Mouse (Mus musculus): ENCODE results near the gene Slc25a21. TPM values are rescaled to one million over a fixed set of nuclear protein-coding genes. Genes with fewer than 3 reads are reported as not detected.

The Slc25a21 gene
- total RNA-seq, 2 experiments from 2014 or later: 33.4 to 33.8 TPM

DNA sequence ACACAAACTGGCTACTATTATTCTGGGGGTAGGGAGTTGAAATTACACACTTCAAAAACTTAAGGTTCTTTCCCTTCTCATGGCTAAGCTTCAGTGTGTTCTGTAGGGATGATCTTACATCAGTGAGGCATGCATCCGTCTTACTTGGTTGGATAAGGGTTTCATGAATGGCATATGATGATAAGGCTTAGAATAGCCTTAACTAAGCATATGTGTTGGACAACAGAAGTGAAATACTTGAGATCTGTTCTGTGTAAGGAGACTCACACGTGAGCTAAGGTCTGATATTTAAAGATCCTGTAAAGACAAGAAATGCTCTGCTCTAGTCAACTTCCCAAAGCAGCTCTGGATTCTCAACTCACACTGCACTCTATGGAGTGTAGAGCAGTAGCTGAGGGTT, 11.1 kb downstream of the Slc25a21 start:
- peak; percentile 40; the same call in 1 of the 2 replicates for ATAC-seq (replicated peaks; ENCODE audit: low FRiP score, poor library complexity, severe bottlenecking)

DNA sequence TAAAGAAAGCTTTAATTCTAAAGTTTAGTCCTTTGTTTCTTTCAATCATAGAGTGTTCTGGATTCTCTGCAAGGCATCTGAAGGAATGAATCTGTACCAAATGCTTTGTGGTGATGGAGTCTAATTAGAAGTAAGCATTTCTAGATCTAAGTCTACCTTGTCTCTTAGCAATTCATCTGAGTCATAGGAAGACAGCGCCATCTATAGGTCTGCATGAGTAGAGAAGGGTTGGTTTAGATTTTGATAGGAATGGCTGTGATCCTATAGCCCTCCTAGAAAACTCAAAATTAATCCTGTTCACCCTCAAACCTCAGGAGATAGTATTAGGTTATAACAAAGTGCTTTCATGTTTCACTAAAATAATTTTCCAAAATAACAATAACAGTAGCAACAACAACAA, 11.8 kb downstream of the Slc25a21 start:
- peak; percentile 84 for ATAC-seq (replicated peaks; ENCODE audit: low FRiP score, poor library complexity, severe bottlenecking)

DNA sequence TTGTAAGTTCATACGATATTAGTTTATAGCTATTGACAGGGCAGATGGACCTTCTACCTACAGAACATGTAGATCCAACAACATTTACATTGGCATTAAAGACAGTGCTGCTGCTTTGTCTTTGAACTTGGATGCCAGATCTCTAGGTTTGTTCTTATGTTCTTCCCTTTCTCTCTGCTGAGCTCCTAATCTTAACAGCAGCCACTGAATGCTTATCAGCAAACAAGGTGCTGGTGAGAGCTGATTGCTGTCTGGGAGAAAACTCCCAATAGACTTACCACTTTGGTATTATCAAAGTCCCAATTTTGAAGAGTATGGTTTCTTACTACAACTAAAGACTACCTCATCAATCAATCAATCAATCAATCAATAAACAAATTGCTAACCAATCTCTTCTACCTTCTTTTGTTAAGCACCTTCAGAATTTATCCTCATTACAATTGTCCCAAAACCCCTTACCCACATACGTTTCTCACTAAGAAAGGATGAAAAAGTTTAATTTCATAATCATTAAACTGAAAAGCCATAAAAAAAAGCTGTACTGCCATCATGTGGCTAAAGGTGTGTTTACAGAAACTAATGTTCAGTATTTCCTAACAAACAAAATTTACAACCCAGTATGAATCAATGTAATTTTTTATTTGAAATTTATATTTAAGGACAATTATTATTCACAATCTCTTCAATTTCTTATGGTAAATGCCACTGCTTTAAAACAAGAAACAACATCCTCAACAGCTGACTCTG, 12.7 kb downstream of the Slc25a21 start:
- ATAC-seq (replicated peaks; ENCODE audit: low FRiP score, poor library complexity, severe bottlenecking): peak; percentile 66

DNA sequence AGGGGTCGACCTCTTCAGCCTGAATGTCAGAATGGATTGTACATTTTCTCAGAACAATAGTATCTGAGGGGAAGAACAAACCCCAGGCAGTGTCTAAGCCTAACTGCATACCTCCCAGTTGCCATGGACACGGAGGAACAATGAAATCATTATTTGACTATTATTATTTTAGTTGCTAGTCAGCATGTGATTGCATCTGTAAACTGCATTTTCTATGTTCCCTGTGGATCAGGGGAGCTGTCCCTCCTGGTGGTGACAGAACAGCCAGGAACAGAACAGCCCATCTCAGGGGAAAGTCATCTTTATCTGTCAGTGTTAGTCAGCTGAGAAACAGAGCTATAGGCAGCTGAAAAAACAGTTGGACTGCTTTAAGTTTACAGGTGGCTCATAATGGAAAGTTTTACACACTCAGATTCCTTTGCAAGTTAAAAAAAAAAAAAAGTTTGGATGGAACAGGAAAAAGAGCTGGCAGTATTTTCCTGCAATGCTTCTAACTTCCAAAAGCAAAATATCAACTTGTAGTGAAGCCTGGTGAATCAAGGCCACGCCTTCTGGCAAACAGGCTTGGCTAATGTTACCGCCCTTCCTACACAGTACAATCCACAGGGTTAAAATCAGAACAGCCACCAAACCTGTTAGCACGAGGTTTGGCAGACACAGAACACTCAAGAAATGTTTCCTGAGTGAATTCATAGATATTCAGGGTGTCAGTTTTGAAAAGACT, 17.6 kb downstream of the Slc25a21 start:
- ATAC-seq (replicated peaks; ENCODE audit: low FRiP score, poor library complexity, severe bottlenecking): 0 out of 2 replicates have a peak, but pooled peaks have one; percentile 62

DNA sequence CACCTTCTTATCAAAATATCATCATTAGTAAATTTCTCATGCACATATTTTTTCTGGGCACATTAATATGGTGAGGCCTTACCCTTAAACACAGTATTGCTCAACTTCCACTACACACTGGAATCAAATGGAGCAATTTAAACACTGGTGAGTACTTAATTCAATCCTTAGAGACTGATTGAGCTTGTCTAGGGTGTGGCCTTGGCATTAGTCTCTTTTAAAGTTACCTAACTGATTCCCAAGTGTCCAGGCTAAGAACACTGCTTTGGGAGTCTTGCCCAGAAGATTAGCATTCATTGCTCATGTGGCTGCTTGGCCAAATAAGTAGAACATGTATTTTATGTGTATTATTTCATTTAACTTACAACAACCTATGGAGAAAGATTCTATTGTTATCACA, 18.5 kb downstream of the Slc25a21 start:
- ATAC-seq (replicated peaks; ENCODE audit: low FRiP score, poor library complexity, severe bottlenecking): no peak

DNA sequence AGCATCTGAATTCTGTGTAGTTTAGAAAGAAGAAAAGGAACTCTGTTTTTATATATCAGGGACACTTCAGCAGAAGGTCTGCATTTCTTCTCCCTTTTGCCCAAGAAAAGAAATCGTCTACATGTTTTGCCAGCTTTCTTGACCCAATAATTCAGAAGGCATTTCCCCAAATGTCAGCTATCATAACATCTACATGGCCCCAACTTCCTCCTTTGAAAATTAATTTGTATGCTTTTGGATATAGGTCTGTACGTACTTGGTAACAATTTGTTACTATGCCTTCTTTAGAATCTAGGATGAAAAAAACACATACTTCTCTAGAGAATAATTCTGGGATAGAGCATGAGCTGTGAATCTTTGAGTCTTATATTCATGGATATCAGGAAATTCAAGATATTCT, 34.0 kb downstream of the Slc25a21 start:
- no peak for ATAC-seq (replicated peaks; ENCODE audit: low FRiP score, poor library complexity, severe bottlenecking)

DNA sequence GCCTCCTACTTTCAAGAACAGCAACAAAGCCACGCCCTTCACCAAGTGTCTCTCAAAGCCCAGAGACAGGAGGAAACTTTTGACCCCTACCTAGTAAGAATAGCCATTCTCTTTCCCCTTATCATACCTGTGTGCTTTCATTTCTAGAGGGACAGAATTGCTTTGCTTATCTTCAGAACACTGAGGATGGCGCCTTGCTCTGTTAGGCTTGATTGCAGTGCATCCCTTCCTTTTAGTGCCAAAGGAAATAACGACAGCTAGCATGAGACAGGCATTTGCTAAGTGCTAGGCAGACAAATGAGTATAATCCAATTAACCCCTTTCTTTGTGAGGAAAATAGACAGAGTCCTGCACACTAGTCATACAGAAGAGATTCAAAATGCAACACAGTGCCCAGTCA, 34.4 kb downstream of the Slc25a21 start:
- no peak for ATAC-seq (replicated peaks; ENCODE audit: low FRiP score, poor library complexity, severe bottlenecking)

DNA sequence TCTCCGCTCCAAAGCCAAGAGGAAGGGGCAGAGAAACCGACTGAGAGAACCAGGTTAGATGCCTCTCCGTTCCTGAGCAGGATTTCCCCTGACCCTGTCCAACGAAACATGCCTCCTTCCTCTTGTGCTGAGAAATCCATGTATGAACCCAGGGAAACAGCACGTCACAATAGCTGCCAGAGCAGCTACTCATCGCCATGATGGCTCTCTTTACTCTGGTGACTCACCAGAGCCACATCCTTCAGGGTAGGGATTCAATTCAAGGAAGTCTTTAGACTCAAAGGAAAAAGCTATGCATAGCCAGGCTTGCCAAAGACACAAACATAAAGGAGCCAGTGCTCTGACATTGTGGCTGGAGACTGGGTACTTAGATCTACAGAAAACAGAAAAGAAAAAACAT, 37.4 kb downstream of the Slc25a21 start:
- no peak for ATAC-seq (replicated peaks; ENCODE audit: low FRiP score, poor library complexity, severe bottlenecking)

DNA sequence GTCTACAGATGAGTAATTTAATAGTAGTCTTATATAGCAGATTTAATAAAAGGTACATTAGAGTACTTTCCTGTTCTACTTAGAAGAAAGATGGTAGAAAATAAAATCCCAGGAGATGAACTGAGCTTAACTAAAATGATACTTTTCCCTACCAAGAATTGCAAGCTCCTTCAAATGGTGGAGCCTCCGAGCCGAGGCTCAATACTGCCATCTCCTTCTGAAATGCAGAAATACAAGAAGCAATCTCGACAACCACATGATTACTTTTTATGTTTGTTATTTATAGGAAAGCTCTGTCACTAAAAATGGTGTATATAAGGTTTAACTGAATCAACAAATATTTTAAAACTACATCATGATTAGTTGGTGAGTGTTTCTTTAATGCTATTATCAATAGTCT, 39.0 kb downstream of the Slc25a21 start:
- ATAC-seq (replicated peaks; ENCODE audit: low FRiP score, poor library complexity, severe bottlenecking): no peak

DNA sequence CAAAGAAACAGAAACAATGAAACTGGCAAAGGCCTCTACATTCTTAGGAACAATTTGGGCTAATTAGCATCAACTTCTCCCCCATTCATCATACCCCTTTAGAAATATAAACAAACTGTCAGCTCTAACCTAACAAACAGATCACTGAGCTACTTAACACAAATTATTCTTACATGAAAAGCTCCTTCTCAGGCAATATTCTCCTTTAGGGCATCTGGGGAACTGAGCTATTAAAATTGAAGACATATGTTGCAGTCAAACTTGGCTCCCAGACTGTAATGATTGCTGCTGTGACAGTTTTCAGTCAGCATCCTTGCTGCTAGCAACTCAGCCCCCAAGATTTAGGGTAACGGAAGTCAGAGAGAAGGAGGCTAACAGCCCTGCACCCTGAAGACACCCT, 58.3 kb downstream of the Slc25a21 start:
- ATAC-seq (replicated peaks; ENCODE audit: low FRiP score, poor library complexity, severe bottlenecking): no peak

DNA sequence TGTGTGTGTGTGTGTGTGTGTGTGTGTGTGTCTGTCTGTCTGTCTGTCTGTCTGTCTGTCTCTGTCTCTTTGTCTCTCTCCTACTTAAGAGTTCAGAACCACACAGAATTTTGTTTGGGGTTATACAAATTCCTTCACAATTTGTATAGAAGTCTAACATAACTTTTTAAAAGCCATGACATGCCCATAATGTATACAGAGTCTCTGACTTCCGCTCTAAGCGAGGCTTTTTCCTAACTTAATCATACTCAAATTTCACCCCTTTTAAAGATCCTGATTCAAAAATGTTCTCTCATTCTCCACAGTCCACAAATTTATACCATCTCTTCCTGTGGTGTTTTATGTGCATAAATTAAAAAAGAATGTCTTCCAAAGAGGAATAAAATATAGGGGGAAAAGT, 59.5 kb downstream of the Slc25a21 start:
- ATAC-seq (replicated peaks; ENCODE audit: low FRiP score, poor library complexity, severe bottlenecking): no peak

DNA sequence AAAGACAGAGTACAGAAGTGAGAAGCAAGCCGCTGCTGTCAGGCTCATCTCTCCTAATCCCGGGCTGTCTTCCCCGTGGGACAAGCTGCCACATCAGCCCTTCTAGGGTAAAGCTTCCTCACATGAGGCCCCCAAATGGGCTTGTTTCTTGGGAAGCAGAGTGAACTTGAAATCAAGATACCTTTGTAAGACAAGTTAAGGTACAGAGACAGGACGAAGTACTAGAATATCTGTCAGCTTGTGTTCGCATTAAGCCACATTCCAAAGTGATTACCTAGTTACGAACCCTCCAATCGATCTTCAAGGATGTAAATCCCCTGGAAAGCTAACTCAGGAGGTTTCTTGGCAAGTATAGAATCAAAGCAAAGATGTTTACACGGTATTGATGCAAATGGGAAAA, 78.7 kb downstream of the Slc25a21 start:
- ATAC-seq (replicated peaks; ENCODE audit: low FRiP score, poor library complexity, severe bottlenecking): no peak

DNA sequence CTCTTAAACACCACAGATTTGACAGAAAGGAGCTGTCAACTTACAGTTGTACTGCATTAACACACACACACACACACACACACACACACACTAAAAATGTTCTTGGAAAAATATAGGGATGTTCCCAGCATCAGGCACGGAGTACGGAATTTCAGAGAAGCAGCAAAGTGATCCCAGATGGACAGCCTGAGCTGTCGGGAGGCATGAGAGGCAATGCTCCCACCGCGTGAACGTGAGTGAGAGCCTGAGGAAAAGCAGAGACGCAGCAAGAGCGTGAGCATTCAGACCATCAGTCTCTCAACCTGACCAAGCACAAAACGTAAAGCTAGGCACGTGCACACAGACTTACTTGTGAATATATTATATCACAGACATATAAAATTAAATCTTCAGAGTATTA, 81.8 kb downstream of the Slc25a21 start:
- ATAC-seq (replicated peaks; ENCODE audit: low FRiP score, poor library complexity, severe bottlenecking): no peak

DNA sequence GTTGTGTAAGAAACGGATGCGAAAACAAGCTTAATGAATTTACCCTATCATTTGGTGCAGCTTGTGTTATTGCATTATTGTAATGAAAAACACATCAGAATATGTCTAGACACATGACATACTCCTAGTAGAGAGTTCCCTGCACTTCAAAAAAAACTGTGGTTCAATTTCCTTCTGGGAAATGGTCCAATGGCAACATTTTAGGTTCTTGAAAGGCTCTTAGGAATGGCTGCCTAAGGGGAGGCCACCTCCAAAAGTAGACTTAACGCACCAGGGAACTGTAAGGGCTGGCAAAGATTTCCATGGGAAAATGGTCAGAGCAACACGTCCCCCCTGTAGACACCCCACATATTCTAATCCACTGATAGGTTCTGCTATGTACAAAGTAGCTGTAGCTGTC, 87.9 kb downstream of the Slc25a21 start:
- no peak for ATAC-seq (replicated peaks; ENCODE audit: low FRiP score, poor library complexity, severe bottlenecking)

DNA sequence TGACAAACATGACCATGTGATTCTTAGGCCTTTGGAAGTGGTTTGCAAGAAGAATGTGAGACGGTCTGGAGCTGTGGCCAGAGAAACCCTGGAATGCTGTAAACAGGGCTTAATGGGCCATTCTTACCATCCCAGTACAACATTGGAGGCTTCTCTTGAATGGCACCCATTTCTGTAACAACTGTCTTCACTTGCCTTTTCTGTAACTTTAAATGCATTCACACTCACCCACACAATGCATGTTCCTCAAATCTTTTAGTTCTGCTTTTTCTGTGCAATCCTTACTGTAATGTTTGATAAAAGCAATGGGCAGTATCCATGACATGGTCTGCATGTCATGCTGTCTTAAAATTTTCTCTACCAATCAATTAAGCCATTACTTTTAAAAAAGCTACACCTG, 95.0 kb downstream of the Slc25a21 start:
- ATAC-seq (replicated peaks; ENCODE audit: low FRiP score, poor library complexity, severe bottlenecking): no peak

DNA sequence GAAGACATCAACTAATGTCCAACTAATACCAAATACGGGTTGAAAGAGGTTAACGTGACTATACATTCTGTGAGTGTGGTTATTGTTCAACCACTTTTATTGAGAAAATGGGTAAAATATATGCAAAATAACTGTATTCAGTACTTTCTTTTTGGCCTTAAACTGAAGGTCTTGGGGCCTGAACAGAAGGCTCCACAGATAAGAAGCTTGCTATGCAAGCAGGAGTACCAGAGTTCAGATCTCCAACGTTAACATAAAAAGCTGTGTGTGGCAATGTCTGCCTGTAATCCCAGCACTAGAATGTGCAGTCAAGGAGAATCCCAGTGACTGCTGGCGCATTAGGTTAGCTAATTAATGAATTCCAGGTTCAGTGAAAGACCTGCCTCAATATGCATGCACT, 96.7 kb downstream of the Slc25a21 start:
- ATAC-seq (replicated peaks; ENCODE audit: low FRiP score, poor library complexity, severe bottlenecking): 0 out of 2 replicates have a peak, but pooled peaks have one; percentile 51

DNA sequence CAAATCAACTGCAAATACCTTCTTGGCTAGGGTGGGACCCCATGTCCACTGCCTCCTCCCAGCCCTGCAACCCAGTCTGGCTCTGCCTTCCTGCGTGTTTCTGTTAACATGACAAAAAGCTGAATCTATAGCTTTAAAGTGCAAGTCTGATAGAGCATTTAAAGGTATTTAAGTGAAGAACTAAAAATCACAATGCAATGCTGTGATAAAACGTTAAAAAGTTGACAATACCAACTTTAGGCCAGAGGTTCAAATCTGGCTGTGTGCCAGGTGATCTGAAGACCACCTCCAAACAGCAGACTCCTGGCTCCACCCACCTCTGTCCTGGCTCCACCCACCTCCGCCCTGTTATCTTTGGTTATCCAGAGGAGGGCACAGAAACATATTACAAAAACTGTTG, 98.2 kb downstream of the Slc25a21 start:
- ATAC-seq (replicated peaks; ENCODE audit: low FRiP score, poor library complexity, severe bottlenecking): no peak

DNA sequence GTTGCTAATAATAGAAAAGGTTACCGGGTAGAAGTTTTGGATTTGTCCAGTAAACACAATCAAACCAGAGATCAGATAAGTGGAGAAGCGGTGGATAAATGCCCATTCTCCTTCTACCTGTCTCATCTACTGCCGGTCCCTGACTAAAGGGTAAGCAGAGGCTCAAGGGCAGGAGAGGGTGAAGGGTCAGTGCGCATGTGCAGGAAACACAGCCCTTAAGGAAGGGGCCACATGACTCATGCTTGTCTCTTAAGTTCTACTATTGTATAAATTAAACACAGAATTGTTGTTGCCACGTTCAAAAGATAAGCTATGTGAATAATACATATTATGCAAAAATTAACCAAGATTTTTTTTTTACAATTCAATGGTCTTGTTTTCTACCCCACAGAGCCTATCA, 98.9 kb downstream of the Slc25a21 start:
- no peak for ATAC-seq (replicated peaks; ENCODE audit: low FRiP score, poor library complexity, severe bottlenecking)

DNA sequence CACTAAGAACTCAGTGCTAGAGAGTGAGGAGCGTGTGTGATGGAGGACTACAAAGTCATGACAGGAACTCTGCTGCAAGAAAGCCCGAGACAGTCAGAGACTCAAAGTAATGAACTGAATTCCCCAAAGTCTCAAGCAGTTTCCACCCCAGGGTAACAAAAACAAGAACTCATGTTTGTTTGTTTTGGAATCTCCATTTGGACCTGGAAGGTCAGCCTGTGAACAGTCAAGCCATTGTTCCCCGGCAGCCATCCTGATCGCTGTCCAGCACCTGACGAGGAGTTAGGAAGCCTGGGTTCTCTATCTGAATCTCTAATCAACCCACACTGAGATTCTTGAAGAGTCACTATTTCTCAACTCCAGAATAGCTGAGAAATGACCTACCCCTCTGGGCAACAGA, 104.2 kb downstream of the Slc25a21 start:
- ATAC-seq (replicated peaks; ENCODE audit: low FRiP score, poor library complexity, severe bottlenecking): no peak

DNA sequence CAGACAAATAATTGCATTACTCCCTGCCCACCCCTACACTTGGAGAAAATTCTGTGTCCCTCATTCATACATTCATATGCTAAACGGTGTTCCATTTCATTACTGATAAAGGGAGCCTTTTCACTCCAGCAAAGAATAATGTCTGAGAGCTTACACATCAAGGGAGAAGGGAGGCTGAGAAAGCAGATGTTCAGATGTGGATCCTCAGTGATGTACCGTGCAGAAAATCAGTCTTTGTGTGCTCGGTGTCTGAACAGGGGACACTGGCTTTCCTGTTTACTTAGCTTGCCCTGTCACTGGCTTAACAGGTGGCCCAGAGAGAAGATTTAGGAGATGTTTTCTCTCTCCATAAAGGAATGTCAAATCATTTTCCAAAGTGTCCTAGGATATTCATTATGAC, 112.8 kb downstream of the Slc25a21 start:
- ATAC-seq (replicated peaks; ENCODE audit: low FRiP score, poor library complexity, severe bottlenecking): no peak

DNA sequence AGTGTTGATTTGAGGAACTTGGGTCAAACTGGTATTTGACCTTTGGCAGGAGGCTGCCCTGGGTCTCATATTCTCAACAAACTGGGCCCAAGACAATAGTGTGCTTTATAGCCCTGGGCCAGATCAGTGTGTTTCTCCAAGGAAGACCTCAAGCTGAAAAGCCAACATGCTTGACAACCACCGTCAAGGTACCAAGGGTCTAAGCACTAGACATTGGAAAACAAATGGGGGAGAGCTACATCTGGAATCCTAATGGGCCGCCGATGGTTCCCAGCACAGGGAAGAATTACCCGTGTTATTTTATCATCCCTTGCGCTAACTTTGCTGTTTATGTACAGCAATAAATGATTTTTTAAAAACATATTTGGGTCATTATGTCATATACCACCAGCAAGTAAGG, 113.7 kb downstream of the Slc25a21 start:
- no peak for ATAC-seq (replicated peaks; ENCODE audit: low FRiP score, poor library complexity, severe bottlenecking)
